Mouse (Mus musculus): Measurements from ENCODE around the gene Cdh4.

DNA sequence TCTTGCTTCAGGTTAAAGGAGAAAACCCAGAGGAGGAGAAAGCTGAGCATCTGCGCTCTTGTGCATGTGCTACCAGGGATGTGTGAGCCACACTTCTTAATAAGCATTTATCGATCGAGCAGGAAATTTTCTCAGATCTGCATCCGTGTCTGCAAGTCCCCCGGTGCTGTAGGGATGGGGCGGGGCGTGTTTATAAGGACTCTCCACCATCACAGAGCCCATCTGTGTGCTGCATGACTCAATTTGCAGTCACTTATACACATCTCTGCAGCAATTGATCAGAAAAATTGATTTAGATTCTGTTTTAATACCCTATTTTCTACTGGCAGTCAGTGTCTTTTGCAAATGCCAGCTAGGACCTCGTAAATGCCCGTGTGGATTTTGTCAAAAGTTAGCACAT lies 311.6 kb downstream of the Cdh4 start:
- TF ChIP-seq CTCF (IDR thresholded peaks at IDR 0.05; ENCODE audit: borderline replicate concordance, insufficient read depth, low read length): no peak
- no peak for TF ChIP-seq POLR2A (IDR thresholded peaks at IDR 0.05; ENCODE audit: low read depth, low read length)

All from embryonic fibroblast, embryonic 13.5 days (primary cell).